Mouse (Mus musculus) CH12.LX (cell line): ENCODE data around the gene Hip1. TPM values are rescaled to one million over a fixed set of nuclear protein-coding genes. Genes with fewer than 3 reads are reported as not detected.
A peak's percentile ranks its signal among the peaks of the same experiment; 100 is the strongest.

Experiments used
- DNase-seq: peaks from one replicate; pipeline ENCODE4 v3.0.0-alpha.2; 2013; ENCODE audit errors: extremely low read depth
- H3K27ac ChIP-seq: 2 replicates; pipeline ENCODE4 v1.5.1; 2012; ENCODE audit warnings: low read depth, mild to moderate bottlenecking, control low read depth, moderate library complexity; ENCODE audit not compliant: insufficient read depth
- H3K27me3 ChIP-seq: replicated peaks from 2 replicates; pipeline ENCODE3; 2012; ENCODE audit warnings: inconsistent platforms
- H3K36me3 ChIP-seq, 2 experiments: replicated peaks in 1 of 2; 2 replicates each; pipeline versions ENCODE3 to v1.6.1; 2012; ENCODE audit warnings: inconsistent platforms in 1 of 2, low read length in 1 of 2, mild to moderate bottlenecking in 1 of 2, mixed read lengths in 1 of 2, moderate library complexity in 1 of 2; ENCODE audit not compliant: control insufficient read depth in 1 of 2, insufficient read depth in 1 of 2
- H3K4me1 ChIP-seq, 2 experiments: 2 replicates each; pipeline ENCODE4 v1.6.1; 2012; ENCODE audit warnings: inconsistent platforms in 1 of 2, moderate library complexity in 1 of 2; ENCODE audit not compliant: insufficient read depth in 2 of 2, control insufficient read depth in 1 of 2
- H3K4me2 ChIP-seq: 2 replicates; pipeline ENCODE4 v1.6.1; 2012; ENCODE audit warnings: low read depth, mild to moderate bottlenecking, control low read depth; ENCODE audit not compliant: poor library complexity, insufficient read depth, severe bottlenecking
- H3K4me3 ChIP-seq, 3 experiments: fragments of 150-350 bp in 1 of 3; sonication (generic) in 1 of 3; replicated peaks in 1 of 3; 2 replicates each; pipeline versions ENCODE3 to v1.5.1; 2011 to 2012; ENCODE audit warnings: low read depth in 2 of 3, low read length in 2 of 3, mild to moderate bottlenecking in 2 of 3, moderate library complexity in 2 of 3, control low read depth in 1 of 3, improper control_type of control experiment in 1 of 3, inconsistent platforms in 1 of 3, mixed read lengths in 1 of 3; ENCODE audit not compliant: poor library complexity in 1 of 3
- H3K79me2 ChIP-seq: replicated peaks from 2 replicates; pipeline ENCODE4 v1.6.1; 2012; ENCODE audit warnings: mild to moderate bottlenecking, moderate library complexity; ENCODE audit not compliant: control insufficient read depth, poor library complexity, insufficient read depth, severe bottlenecking; ENCODE audit errors: extremely low read depth
- H3K9ac ChIP-seq: 2 replicates; pipeline ENCODE4 v1.6.1; 2012; ENCODE audit warnings: low read depth, mild to moderate bottlenecking, control low read depth, moderate library complexity; ENCODE audit not compliant: insufficient read depth
- H3K9me3 ChIP-seq: replicated peaks from 2 replicates; pipeline ENCODE3; 2012; ENCODE audit warnings: low read length, inconsistent platforms, mixed read lengths
- CHD2 ChIP-seq: IDR thresholded peaks from 2 replicates; pipeline ENCODE4 v1.6.1; 2011; ENCODE audit warnings: low read length, improper control_type of control experiment
- CTCF ChIP-seq, 2 experiments: IDR thresholded peaks in 1 of 2; conservative IDR thresholded peaks in 1 of 2; 2 replicates each; pipeline ENCODE4 v1.5.1; 2011 to 2012; ENCODE audit warnings: low read depth in 2 of 2, low read length in 2 of 2, improper control_type of control experiment in 1 of 2, inconsistent platforms in 1 of 2, mild to moderate bottlenecking in 1 of 2, moderate library complexity in 1 of 2
- ELF1 ChIP-seq: IDR thresholded peaks from 2 replicates; pipeline ENCODE4 v1.6.1; 2014; ENCODE audit warnings: low read depth, mild to moderate bottlenecking, inconsistent platforms, low read length, improper control_type of control experiment
- GABPA ChIP-seq: IDR thresholded peaks from 2 replicates; pipeline ENCODE4 v1.6.1; 2012; ENCODE audit warnings: low read depth, low read length, improper control_type of control experiment, inconsistent platforms; ENCODE audit not compliant: insufficient replicate concordance
- HCFC1 ChIP-seq: IDR thresholded peaks from 2 replicates; pipeline ENCODE4 v1.6.1; 2012; ENCODE audit warnings: low read depth, mild to moderate bottlenecking, inconsistent platforms, low read length, improper control_type of control experiment
- IRF4 ChIP-seq: IDR thresholded peaks from 2 replicates; pipeline ENCODE4 v1.6.1; 2014; ENCODE audit warnings: low read depth, mild to moderate bottlenecking, inconsistent platforms, low read length, improper control_type of control experiment
- JUND ChIP-seq: conservative IDR thresholded peaks from 2 replicates; pipeline ENCODE4 v1.6.1; 2011; ENCODE audit warnings: low read depth, low read length, improper control_type of control experiment
- KAT2A ChIP-seq: IDR thresholded peaks from 2 replicates; pipeline ENCODE4 v1.6.1; 2012; ENCODE audit warnings: low read length, improper control_type of control experiment, inconsistent platforms; ENCODE audit not compliant: insufficient replicate concordance
- MAFK ChIP-seq: IDR thresholded peaks from 2 replicates; pipeline ENCODE4 v1.6.1; 2011; ENCODE audit warnings: low read length, improper control_type of control experiment; ENCODE audit not compliant: insufficient replicate concordance
- MAZ ChIP-seq: IDR thresholded peaks from 2 replicates; pipeline ENCODE4 v1.6.1; 2012; ENCODE audit warnings: low read depth, mild to moderate bottlenecking, inconsistent platforms, low read length, improper control_type of control experiment, moderate library complexity
- MEF2A ChIP-seq: IDR thresholded peaks from 2 replicates; pipeline ENCODE4 v1.6.1; 2014; ENCODE audit warnings: low read depth, mild to moderate bottlenecking, inconsistent platforms, low read length, improper control_type of control experiment, borderline replicate concordance
- MYC ChIP-seq: IDR thresholded peaks from 2 replicates; pipeline ENCODE4 v1.6.1; 2011; ENCODE audit warnings: low read depth, mild to moderate bottlenecking, improper control_type of control experiment, low read length
- NELFE ChIP-seq: IDR thresholded peaks from 2 replicates; pipeline ENCODE4 v1.6.1; 2011; ENCODE audit warnings: low read depth, low read length, improper control_type of control experiment
- NRF1 ChIP-seq: IDR thresholded peaks from 2 replicates; pipeline ENCODE4 v1.6.1; 2014; ENCODE audit warnings: low read depth, mild to moderate bottlenecking, inconsistent platforms, low read length, improper control_type of control experiment, moderate library complexity
- PAX5 ChIP-seq: IDR thresholded peaks from 2 replicates; pipeline ENCODE4 v1.6.1; 2012; ENCODE audit warnings: low read length, inconsistent platforms, mixed read lengths
- POLR2A ChIP-seq: IDR thresholded peaks from 2 replicates; pipeline ENCODE4 v1.6.1; 2011; ENCODE audit warnings: low read depth, mild to moderate bottlenecking, improper control_type of control experiment, low read length
- POLR2AphosphoS2 ChIP-seq: IDR thresholded peaks from 2 replicates; pipeline ENCODE4 v1.6.1; 2011; ENCODE audit warnings: low read depth, low read length, improper control_type of control experiment
- RAD21 ChIP-seq: IDR thresholded peaks from 2 replicates; pipeline ENCODE4 v1.6.1; 2011; ENCODE audit warnings: low read depth, mild to moderate bottlenecking, low read length, improper control_type of control experiment, moderate library complexity
- RCOR1 ChIP-seq: conservative IDR thresholded peaks from 2 replicates; pipeline ENCODE4 v1.6.1; 2012; ENCODE audit warnings: low read depth, mild to moderate bottlenecking, inconsistent platforms, low read length, improper control_type of control experiment
- SMC3 ChIP-seq: IDR thresholded peaks from 2 replicates; pipeline ENCODE4 v1.6.1; 2011; ENCODE audit warnings: low read depth, low read length, improper control_type of control experiment
- TCF12 ChIP-seq: IDR thresholded peaks from 2 replicates; pipeline ENCODE4 v1.6.1; 2014; ENCODE audit warnings: low read depth, mild to moderate bottlenecking, inconsistent platforms, low read length, improper control_type of control experiment
- UBTF ChIP-seq: IDR thresholded peaks from 2 replicates; pipeline ENCODE4 v1.6.1; 2012; ENCODE audit warnings: low read depth, mild to moderate bottlenecking, inconsistent platforms, low read length, improper control_type of control experiment, moderate library complexity
- ZC3H11A ChIP-seq: IDR thresholded peaks from 2 replicates; pipeline ENCODE4 v1.6.1; 2012; ENCODE audit warnings: low read depth, mild to moderate bottlenecking, inconsistent platforms, low read length, improper control_type of control experiment
- ZKSCAN1 ChIP-seq: IDR thresholded peaks from 2 replicates; pipeline ENCODE4 v1.6.1; 2012; ENCODE audit warnings: low read depth, inconsistent platforms, low read length, improper control_type of control experiment, borderline replicate concordance
- dilution Hi-C: fragments of 300-500 bp; cut with MboI; formaldehyde crosslinking; loops from 2 replicates; pipeline ENCODE4 v1.14.3; 2020; ENCODE audit warnings: low sequenced_read_pairs; ENCODE audit not compliant: extremely low pct_unique_long_range_greater_than_20kb, extremely low pct_ligation_motif_present
- in situ Hi-C: fragments of 300-500 bp; cut with MboI; formaldehyde crosslinking; loops from 3 replicates; pipeline ENCODE4 v1.14.3; 2019; ENCODE audit warnings: low sequenced_read_pairs, low pct_ligation_motif_present, low pct_unique_long_range_greater_than_20kb, mixed read lengths
- polyA plus RNA-seq: library from polyadenylated mRNA; unstranded; fragments of >175 nt; gene quantifications from 2 replicates; pipeline ENCODE4 v1.2.1, GENCODE M21; 2012; ENCODE audit warnings: low read depth; ENCODE audit not compliant: insufficient read length
- total RNA-seq, 2 experiments: library from RNA; depleted of rRNA; stranded (reverse); fragments of 300-350 nt in 1 of 2; fragments of >200 nt in 1 of 2; gene quantifications; 2 replicates each; pipeline ENCODE4 v1.2.3; 2012 to 2014

Hip1 gene
- total RNA-seq (2012; rRNA removed) (6.3 and 6.4 TPM in 2 replicates), total RNA-seq (2014; rRNA removed) (1.8 and 2.2 TPM in 2 replicates), polyA plus RNA-seq (3.4 and 3.6 TPM in 2 replicates)

DNA sequence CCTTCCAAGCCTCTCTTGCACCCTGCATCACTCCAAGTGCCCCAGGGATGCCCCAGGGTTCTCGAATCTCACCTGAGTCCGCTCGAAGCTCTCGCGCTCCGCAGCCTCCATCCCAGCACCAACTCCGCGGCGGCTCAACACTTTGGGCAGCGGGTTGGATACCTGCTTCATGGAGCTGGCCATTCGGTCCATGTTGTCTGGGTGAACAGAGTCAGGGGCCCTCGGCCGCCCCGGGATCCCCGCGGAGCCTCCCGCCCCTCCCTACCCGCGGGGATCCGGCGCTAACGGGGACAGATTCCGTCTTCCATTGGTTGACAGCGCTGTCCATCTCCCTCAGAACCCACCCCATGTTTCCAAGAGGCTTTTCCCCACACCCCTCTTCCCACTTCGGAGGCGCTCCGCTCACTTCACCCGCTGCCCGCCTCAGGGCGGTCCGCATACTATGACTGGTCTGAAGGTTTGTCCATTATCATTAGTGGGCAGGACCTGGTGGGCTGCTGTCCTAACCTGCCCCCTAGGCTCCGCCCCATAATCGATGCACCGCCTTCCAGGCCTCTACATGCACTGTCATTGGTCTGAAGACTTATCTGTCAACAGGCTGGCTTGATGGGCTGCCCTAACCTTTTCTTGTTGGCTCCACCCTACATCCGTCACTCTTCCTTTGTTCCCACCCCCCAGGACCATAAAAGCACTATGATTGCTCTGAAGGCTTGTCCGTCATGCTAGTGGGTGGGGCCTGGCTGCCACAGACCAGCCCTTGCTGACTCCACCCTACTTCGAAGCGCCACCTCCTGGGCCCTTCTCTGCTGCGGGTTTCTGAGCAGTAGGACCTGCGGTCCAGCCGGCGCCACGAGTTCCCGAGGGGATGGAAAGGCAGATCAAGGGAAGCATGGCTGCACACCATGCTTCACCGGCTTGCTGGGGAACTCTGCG is at the start of gene Hip1:
TSS of gene Hip1 (minus strand) at position 256 of the 933 bp plus-strand sequence.
- peak within 1 kb of the TSS; percentile 15 for H3K9ac ChIP-seq
- dilution Hi-C loops, result no loop called here
- in situ Hi-C loops, result no loop called here
- H3K4me3 ChIP-seq, result peak within 1 kb of the TSS; percentile 62 to 73 (median 66)
- H3K9me3 ChIP-seq, result no peaks in the 10 kb centered on the region
- peaks cover 0 to 29% of the 10 kb centered on the region in 2 experiments; a peak in 2 of 4 replicates for H3K4me1 ChIP-seq
- peaks cover 4% of the 10 kb centered on the region for H3K27me3 ChIP-seq
- no peak within 1 kb of the TSS for H3K27ac ChIP-seq
- no peaks in the 10 kb centered on the region for H3K36me3 ChIP-seq
- H3K4me2 ChIP-seq, result peak within 1 kb of the TSS; percentile 64
- H3K79me2 ChIP-seq, result no peaks in the 10 kb centered on the region
- peak; percentile 99 for DNase-seq
- TF ChIP-seq RAD21 (peak; percentile 4), ELF1 (peak; percentile 59), MAFK (no peak), ZC3H11A (no peak), MYC (no peak), NELFE (no peak), TCF12 (peak; percentile 8; the same call in 1 of the 2 replicates), CHD2 (peak; percentile 86), GABPA (no peak), KAT2A (no peak), ZKSCAN1 (no peak), JUND (no peak; the same call in 1 of the 2 replicates), RCOR1 (no peak), NRF1 (no peak), MAZ (0 out of 2 replicates have a peak, but pooled peaks have one; percentile 25), HCFC1 (peak; percentile 24; the same call in 1 of the 2 replicates), POLR2A (peak; percentile 51; the same call in 1 of the 2 replicates), CTCF (conservative IDR thresholded peaks at IDR 0.05 in 1 of 2, IDR thresholded peaks at IDR 0.05 in 1 of 2; ENCODE audit: low read depth in 2 of 2, low read length in 2 of 2) (peak in 1 of 2 experiments; percentile 52; a peak in 2 of 4 replicates), POLR2AphosphoS2 (no peak), SMC3 (peak; percentile 41), MEF2A (no peak), IRF4 (no peak), UBTF (no peak), PAX5 (no peak)
